ENCODE assay signal across 25 mouse cellular contexts in genomic region chr8:45065391-45065790, GRCm38 (mm10). TPM values are rescaled to one million over a fixed set of nuclear protein-coding genes. Genes with fewer than 3 reads are reported as not detected.
"Had no signal": no experiment of that assay in that cellular context is flagged by ENCODE, and none has a peak within 500 bp of the region (broad histone marks: within the 10 kb centered on the region; RNA-seq: fewer than 3 reads in every experiment).

No protein-coding gene starts in this region.

RNA-seq across cellular contexts. Expression of gene Mtnr1a, which starts 3.5 kb away (rescaled TPM):
- total RNA-seq: gastrocnemius, adult 18-20 months; gastrocnemius, adult 8-10 months; gastrocnemius, postnatal 14 days; gastrocnemius, postnatal 36 days; heart, adult 2 months; heart, postnatal 14 days; heart, postnatal 36 days; hematopoietic stem cell, adult 5-6 weeks; layer of hippocampus, adult 2 months; layer of hippocampus, postnatal 10 days; layer of hippocampus, postnatal 25 days; left cerebral cortex, adult 2 months; left cerebral cortex, postnatal 14 days; left cerebral cortex, postnatal 36 days had no signal
- polyA plus RNA-seq: gonadal fat pad, adult 2 months; heart, adult 2 months; heart, embryonic 11.5 days; heart, embryonic 15.5 days; heart, postnatal 0 days; inflammation-experienced regulatory T-cells, adult 6 months; kidney, embryonic 14.5 days; kidney, embryonic 16.5 days; limb, embryonic 12.5 days; liver, embryonic 11.5 days; liver, embryonic 13.5 days; liver, embryonic 15.5 days had no signal
